Mouse (Mus musculus): Measurements from ENCODE around the gene Tcf20. TPM values are rescaled to one million over a fixed set of nuclear protein-coding genes. Genes with fewer than 3 reads are reported as not detected.

Tcf20 gene
- total RNA-seq, 1 experiment = 143 TPM

GRCm38 (mm10) chr15:82984097-82984496, 3.6 kb downstream of the Tcf20 start:
- Histone ChIP-seq H3K4me1 (ENCODE audit: control insufficient read depth in 2 of 2, insufficient read depth in 2 of 2, low read length in 2 of 2, poor library complexity in 1 of 2) (peaks cover 17 to 18% of the 10 kb centered on the region in 2 experiments), H3K27ac (ENCODE audit: insufficient read depth, low read depth, low read length, poor library complexity, severe bottlenecking) (no peak overlapping the region), H3K4me3 (ENCODE audit: insufficient read depth in 1 of 2, low read depth in 1 of 2, low read length in 2 of 2, poor library complexity in 1 of 2, severe bottlenecking in 1 of 2) (no peak overlapping the region), H3K9me3 (ENCODE audit: control insufficient read depth, insufficient read depth, low read depth, low read length) (no peaks in the 10 kb centered on the region), H3K9ac (ENCODE audit: insufficient read depth, low read depth, low read length, poor library complexity, severe bottlenecking) (no peak overlapping the region), H3K36me3 (ENCODE audit: control insufficient read depth, insufficient read depth, low read length, poor library complexity, severe bottlenecking) (no peaks in the 10 kb centered on the region)
- TF ChIP-seq ZNF384 (IDR thresholded peaks at IDR 0.05; ENCODE audit: low read depth, low read length) (no peak), ZC3H11A (IDR thresholded peaks at IDR 0.05; ENCODE audit: borderline replicate concordance, low read depth, low read length) (no peak), CHD2 (IDR thresholded peaks at IDR 0.05; ENCODE audit: low read depth, low read length) (no peak), MAFK (IDR thresholded peaks at IDR 0.05; ENCODE audit: insufficient read depth, low read depth, low read length) (no peak), HCFC1 (IDR thresholded peaks at IDR 0.05; ENCODE audit: borderline replicate concordance, insufficient read depth, low read length) (no peak)
- no peak for DNase-seq (ENCODE audit: low read depth, low spot score)
- in situ Hi-C loops (cut with MboI; ENCODE audit: low sequenced_read_pairs in 2 of 2, unreplicated experiment in 2 of 2) = no loop called here

- Histone ChIP-seq H3K4me1 (ENCODE audit: control insufficient read depth in 2 of 2, insufficient read depth in 2 of 2, low read length in 2 of 2, poor library complexity in 1 of 2) (peaks cover 17 to 18% of the 10 kb centered on the region in 2 experiments), H3K9me3 (ENCODE audit: control insufficient read depth, insufficient read depth, low read depth, low read length) (no peaks in the 10 kb centered on the region), H3K27ac (ENCODE audit: insufficient read depth, low read depth, low read length, poor library complexity, severe bottlenecking) (no peak overlapping the region), H3K36me3 (ENCODE audit: control insufficient read depth, insufficient read depth, low read length, poor library complexity, severe bottlenecking) (no peaks in the 10 kb centered on the region), H3K9ac (ENCODE audit: insufficient read depth, low read depth, low read length, poor library complexity, severe bottlenecking) (no peak overlapping the region), H3K4me3 (ENCODE audit: insufficient read depth in 1 of 2, low read depth in 1 of 2, low read length in 2 of 2, poor library complexity in 1 of 2, severe bottlenecking in 1 of 2) (no peak overlapping the region)
- in situ Hi-C loops (cut with MboI; ENCODE audit: low sequenced_read_pairs in 2 of 2, unreplicated experiment in 2 of 2) = no loop called here
- no peak for DNase-seq (ENCODE audit: low read depth, low spot score)
- TF ChIP-seq ZC3H11A (IDR thresholded peaks at IDR 0.05; ENCODE audit: borderline replicate concordance, low read depth, low read length) (no peak), CHD2 (IDR thresholded peaks at IDR 0.05; ENCODE audit: low read depth, low read length) (no peak), MAFK (IDR thresholded peaks at IDR 0.05; ENCODE audit: insufficient read depth, low read depth, low read length) (no peak), HCFC1 (IDR thresholded peaks at IDR 0.05; ENCODE audit: borderline replicate concordance, insufficient read depth, low read length) (no peak), ZNF384 (IDR thresholded peaks at IDR 0.05; ENCODE audit: low read depth, low read length) (no peak)
Observed at GRCm38 (mm10) chr15:82983416-82984026, 4.2 kb downstream of the Tcf20 start.

- Histone ChIP-seq H3K36me3 (ENCODE audit: control insufficient read depth, insufficient read depth, low read length, poor library complexity, severe bottlenecking) (no peaks in the 10 kb centered on the region), H3K4me1 (ENCODE audit: control insufficient read depth in 2 of 2, insufficient read depth in 2 of 2, low read length in 2 of 2, poor library complexity in 1 of 2) (peaks cover 13 to 18% of the 10 kb centered on the region in 2 experiments), H3K4me3 (ENCODE audit: insufficient read depth in 1 of 2, low read depth in 1 of 2, low read length in 2 of 2, poor library complexity in 1 of 2, severe bottlenecking in 1 of 2) (no peak overlapping the region), H3K9ac (ENCODE audit: insufficient read depth, low read depth, low read length, poor library complexity, severe bottlenecking) (no peak overlapping the region), H3K27ac (ENCODE audit: insufficient read depth, low read depth, low read length, poor library complexity, severe bottlenecking) (no peak overlapping the region), H3K9me3 (ENCODE audit: control insufficient read depth, insufficient read depth, low read depth, low read length) (no peaks in the 10 kb centered on the region)
- in situ Hi-C loops (cut with MboI; ENCODE audit: low sequenced_read_pairs in 2 of 2, unreplicated experiment in 2 of 2) = no loop called here
- DNase-seq (ENCODE audit: low read depth, low spot score) = no peak
- no peak for TF ChIP-seq ZC3H11A (IDR thresholded peaks at IDR 0.05; ENCODE audit: borderline replicate concordance, low read depth, low read length)
Observed at GRCm38 (mm10) chr15:82982724-82983415, 4.8 kb downstream of the Tcf20 start.

GRCm38 (mm10) chr15:82981676-82982520, 5.8 kb downstream of the Tcf20 start:
- TF ChIP-seq CHD2 (IDR thresholded peaks at IDR 0.05; ENCODE audit: low read depth, low read length) (no peak), ZC3H11A (IDR thresholded peaks at IDR 0.05; ENCODE audit: borderline replicate concordance, low read depth, low read length) (no peak), MAFK (IDR thresholded peaks at IDR 0.05; ENCODE audit: insufficient read depth, low read depth, low read length) (no peak), ZNF384 (IDR thresholded peaks at IDR 0.05; ENCODE audit: low read depth, low read length) (no peak), HCFC1 (IDR thresholded peaks at IDR 0.05; ENCODE audit: borderline replicate concordance, insufficient read depth, low read length) (no peak)
- in situ Hi-C loops (cut with MboI; ENCODE audit: low sequenced_read_pairs in 2 of 2, unreplicated experiment in 2 of 2) = no loop called here
- Histone ChIP-seq H3K4me3 (ENCODE audit: insufficient read depth in 1 of 2, low read depth in 1 of 2, low read length in 2 of 2, poor library complexity in 1 of 2, severe bottlenecking in 1 of 2) (no peak overlapping the region), H3K36me3 (ENCODE audit: control insufficient read depth, insufficient read depth, low read length, poor library complexity, severe bottlenecking) (no peaks in the 10 kb centered on the region), H3K9ac (ENCODE audit: insufficient read depth, low read depth, low read length, poor library complexity, severe bottlenecking) (no peak overlapping the region), H3K27ac (ENCODE audit: insufficient read depth, low read depth, low read length, poor library complexity, severe bottlenecking) (no peak overlapping the region; the same call in 1 of the 2 replicates), H3K4me1 (ENCODE audit: control insufficient read depth in 2 of 2, insufficient read depth in 2 of 2, low read length in 2 of 2, poor library complexity in 1 of 2) (peaks cover 13 to 18% of the 10 kb centered on the region in 2 experiments), H3K9me3 (ENCODE audit: control insufficient read depth, insufficient read depth, low read depth, low read length) (no peaks in the 10 kb centered on the region)
- no peak for DNase-seq (ENCODE audit: low read depth, low spot score)
